Mouse (Mus musculus): ENCODE measurements around the gene Scarb1. TPM values are rescaled to one million over a fixed set of nuclear protein-coding genes. Genes with fewer than 3 reads are reported as not detected.

The Scarb1 gene
- total RNA-seq, 1 experiment from 2014 or later: 11.4 TPM

Other genes with a start within 250 kb of the Scarb1 start
- 16.9 and 23.6 TPM in 2 replicates for gene Ncor2, start 161.9 kb downstream of the Scarb1 start, total RNA-seq (2017)
- gene Gm10382, start 48.2 kb upstream of the Scarb1 start, total RNA-seq (2017): 1.2 and 1.4 TPM in 2 replicates
- 672 and 724 TPM in 2 replicates for gene Ubc, start 49.1 kb upstream of the Scarb1 start, total RNA-seq (2017)
- gene Dhx37, start 93.0 kb upstream of the Scarb1 start, total RNA-seq (2017): 36.2 and 47.8 TPM in 2 replicates
- gene Bri3bp, start 100.5 kb upstream of the Scarb1 start, total RNA-seq (2017): 9.7 and 10.1 TPM in 2 replicates
- gene Aacs, start 134.7 kb upstream of the Scarb1 start, total RNA-seq (2017): 31.8 and 56.4 TPM in 2 replicates
- gene Tmem132b, start 190.7 kb upstream of the Scarb1 start, total RNA-seq (2017): 0.93 and 1.5 TPM in 2 replicates